Mouse (Mus musculus): ENCODE measurements at regions not wholly inside any gene's neighbourhood (a gene's known extent, or its start where the extent isn't known, plus 50 kb on each side); places are given as distances from the start of the nearest gene placed in this dataset.

GRCm38 (mm10) chr2:9207963-9208362, 673.1 kb upstream of the 4930412O13Rik start:
- Histone ChIP-seq H3K9me3 (replicated peaks; ENCODE audit: control insufficient read depth, low read length) (no peaks in the 10 kb centered on the region), H3K36me3 (ENCODE audit: control insufficient read depth, insufficient read depth, low read length) (no peaks in the 10 kb centered on the region), H3K4me1 (ENCODE audit: control insufficient read depth, insufficient read depth, low read length) (no peaks in the 10 kb centered on the region), H3K27me3 (ENCODE audit: control insufficient read depth, insufficient read depth, low read length) (no peaks in the 10 kb centered on the region), H3K4me3 (ENCODE audit: low read depth, low read length) (no peak overlapping the region), H3K4me2 (no peak overlapping the region), H3K9ac (ENCODE audit: low read depth, low read length) (no peak overlapping the region), H3K27ac (ENCODE audit: low read depth, low read length) (no peak overlapping the region)
- ATAC-seq (replicated peaks; ENCODE audit: insufficient number of reproducible peaks, low FRiP score, low TSS enrichment) = no peak
- WGBS (ENCODE audit: insufficient replicate concordance) = 78% methylated on average over 4 of the region's 4 CpGs
